Mouse (Mus musculus) right cerebral cortex, postnatal 4 days (tissue): ENCODE measurements around the gene Lbhd1.
"Not testable (repeated sequence)": the region's sequence is repeated elsewhere in the genome, so short reads cannot be mapped to it uniquely, and the experiment has no call there.

Experiments
- DNase-seq: peaks from one replicate; pipeline ENCODE4 v3.0.0-alpha.2; 2022

Lbhd1 gene

DNA sequence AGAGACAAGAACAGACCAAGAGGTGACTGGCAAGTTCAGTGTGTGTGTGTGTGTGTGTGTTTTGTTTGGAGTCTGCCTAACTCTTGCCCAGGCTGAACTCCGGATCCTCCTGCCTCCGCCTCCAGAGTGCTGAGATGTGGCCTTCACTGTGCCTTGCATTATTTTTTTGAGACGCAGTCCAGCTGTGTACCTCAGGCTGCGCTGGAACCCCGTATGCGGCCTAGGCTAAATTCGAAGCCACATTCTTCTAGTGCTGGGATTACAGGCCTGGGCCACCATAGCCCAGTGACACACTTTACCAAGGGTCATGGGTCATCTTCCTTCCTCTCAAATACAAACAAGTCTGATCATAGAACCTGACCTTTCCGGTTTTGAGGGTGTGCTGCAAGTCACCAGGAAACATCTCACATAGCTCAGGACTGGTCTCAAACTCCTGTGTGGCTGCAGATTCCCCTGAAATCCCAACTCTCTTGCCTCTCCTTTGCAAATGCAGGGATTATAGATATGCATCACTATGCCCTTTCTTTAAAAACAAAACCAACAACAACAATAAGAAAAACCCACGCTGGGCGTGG is 11.2 kb upstream of the Lbhd1 start:
- no peak for DNase-seq

DNA sequence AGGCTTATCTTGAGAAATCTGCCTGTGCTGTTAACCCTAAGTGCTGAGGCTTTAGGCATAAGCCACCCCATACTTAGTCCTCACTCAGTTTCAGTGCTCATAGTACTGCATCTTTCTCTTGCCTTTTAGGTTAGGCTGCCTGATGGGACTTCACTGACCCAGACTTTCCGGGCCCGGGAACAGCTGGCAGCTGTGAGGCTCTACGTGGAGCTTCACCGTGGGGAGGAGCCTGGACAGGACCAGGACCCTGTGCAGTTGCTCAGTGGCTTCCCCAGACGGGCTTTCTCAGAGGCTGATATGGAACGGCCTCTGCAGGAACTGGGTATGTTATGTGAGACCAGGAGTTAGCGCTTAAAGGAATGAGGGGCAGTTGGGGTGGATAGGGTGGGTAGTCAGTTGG is 8.5 kb upstream of the Lbhd1 start:
- no peak for DNase-seq

DNA sequence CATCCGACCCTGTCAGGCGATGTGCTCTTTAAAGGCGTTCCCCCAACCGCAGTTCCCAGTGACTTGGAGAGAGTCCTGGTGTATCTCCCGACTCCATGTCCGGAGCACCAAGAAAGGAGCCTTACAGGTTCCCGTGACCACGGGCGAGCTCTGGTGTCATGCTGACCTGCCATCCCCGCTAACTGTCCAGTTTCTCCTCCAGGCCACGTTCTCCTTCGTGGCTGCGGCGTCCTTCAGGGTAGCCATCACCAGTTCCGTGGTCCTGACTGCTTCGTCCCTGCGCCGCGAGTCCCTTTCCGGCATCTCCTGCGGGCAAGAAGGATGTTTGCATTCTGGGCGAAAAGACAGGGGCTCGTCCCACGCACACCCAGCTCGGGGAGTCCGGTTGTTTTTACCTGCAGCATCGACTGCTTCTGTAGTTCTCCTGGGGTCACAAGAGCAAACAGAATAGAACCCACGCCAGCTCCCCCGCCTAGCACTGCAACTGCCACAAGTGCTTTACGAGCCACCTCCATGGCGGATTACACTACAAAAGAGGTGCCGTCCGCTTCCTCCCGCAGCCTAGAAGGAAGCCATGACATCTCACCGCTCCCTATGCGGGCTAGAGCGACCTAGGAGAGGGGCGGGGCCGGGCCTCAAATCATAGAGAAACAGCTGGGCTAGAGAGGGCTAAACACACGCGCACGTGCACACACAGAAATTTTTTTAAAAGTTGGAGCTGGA is 3.1 kb upstream of the Lbhd1 start, which contains the start of gene Uqcc3:
TSS of gene Uqcc3 (minus strand) at position 613 of the 723 bp plus-strand sequence.
- peak; percentile 81 for DNase-seq

DNA sequence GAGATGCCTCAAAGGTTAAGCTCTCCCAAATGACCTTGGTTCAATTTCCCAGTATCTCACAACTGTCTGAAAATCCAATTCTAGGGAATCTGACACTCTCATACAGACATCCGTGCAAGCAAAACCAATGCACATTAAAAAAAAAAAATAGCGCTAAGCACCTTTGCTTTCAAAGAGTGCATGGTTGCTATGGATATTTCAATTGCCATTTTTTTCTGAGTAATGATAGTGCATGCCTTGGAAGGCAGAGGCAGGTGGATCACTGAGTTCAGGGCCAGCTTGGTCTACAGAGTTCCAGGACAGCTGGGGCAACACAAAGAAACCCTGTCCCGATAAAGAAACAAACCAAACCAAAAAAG is 2.5 kb upstream of the Lbhd1 start:
- DNase-seq, result no peak

DNA sequence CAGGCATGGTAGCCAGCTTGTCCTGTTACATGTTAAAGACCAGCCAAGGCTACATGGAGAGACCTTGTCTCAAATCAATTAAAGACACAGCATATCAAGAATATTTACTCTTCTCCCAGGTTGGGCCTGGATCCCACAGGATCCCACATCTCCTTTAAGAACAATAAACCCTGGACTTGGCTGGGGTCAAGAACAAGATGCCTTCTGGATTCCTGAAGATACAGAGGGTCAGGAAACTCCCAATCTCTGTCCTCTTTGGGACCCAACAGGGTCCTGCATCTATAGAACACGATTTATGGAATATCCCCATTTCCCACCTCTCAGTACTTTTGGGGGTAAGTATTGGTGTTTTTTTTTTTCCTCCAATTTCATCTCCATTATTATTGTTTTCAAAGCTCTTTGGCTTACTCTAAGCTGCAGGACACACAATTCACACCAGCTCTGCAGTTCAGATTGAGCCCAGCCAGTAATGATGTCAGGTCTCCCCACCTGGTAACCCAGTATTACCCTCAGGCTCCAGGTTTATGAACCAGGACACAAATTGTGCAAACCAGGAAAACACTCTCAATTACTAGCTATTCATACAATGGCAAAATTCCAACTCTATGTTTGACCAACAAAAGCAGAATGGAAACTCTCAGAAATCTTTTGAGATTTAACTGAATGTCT is 3.5 kb downstream of the Lbhd1 start:
- no peak for DNase-seq

DNA sequence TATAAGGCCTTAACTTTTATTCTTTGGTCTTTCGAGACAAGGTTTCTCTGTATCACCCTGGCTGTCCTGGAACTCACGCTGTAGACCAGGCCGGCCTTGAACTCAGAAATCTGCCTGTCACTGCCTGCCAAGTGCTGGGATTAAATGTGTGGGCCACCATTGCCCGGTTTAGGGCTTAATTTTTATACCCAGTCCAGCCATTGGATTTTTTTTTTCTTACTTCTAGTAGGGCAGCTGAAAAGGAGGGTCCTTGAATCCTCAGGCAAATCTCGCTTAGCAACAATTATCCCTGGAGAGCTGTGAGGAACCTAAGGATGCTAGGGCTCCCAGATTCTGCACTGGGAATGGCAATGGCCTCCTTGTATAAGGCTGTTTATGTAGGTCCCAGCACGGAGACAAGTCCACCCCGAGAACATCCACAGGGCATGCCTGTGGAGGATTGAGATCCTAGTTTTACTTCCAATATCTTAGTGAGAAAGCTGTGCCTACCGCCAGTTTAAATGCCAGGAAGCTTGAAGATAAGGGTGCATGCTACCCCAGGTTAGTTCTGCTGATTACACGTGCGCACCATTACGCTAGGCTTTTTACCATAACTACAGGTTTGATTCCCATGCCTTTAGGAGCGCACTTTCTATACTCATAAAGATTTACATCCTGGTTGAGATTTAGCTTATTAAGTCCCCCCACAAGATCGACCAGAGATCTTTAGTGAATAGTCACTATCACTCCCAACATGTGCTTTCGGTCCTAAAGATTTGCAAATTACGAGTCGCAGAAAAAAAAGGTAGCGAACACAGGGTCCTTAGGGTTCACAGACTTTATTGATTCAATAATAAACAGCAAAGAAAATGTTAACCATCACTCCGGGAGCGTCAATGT is 4.3 kb downstream of the Lbhd1 start:
- DNase-seq, result no peak

DNA sequence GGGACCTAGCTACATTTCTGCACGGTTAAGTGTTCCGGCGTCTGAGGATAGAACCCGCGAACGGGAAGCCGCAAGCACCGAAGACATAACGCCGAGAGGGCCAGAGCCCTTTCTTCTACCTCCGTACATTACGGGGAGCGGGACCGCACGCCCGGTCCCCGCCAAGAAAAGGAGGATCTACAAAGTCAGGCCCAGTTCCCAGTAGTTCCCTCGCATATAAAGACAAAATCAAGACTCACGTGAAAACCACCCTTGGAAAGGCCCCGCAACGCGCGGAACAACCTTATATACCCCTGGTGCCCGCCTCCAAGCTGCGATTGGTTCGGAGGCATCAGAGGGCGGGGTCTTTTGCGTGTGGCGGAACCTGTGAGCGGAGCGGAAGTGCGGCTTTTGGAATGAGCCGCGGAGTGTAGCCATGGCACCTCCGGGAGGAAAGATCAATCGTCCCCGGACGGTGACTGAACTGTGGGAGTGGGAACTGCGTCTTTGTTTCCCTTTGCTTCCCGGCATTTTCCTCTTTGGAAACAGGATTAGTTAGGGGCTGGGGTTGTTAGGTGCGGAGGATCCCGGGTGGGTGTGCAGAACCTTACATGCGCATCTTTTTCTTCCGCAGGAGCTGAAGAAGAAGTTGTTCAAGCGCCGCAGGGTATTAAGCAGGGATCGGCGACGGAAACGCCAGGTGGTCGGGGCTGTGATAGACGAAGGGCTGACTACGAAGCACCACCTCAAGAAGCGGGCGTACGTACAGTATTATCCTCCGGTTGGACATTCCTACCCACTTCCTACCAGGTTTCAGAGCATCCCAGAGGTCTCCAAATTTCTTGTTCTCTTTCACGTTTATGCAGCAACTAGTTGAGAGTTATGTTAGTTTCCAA is 5.2 kb downstream of the Lbhd1 start, which contains the start of the genes 1810009A15Rik and Gm49416:
TSS of gene 1810009A15Rik (plus strand) at position 343 of the 875 bp plus-strand sequence.
TSS of gene Gm49416 (plus strand) at position 416 of the 875 bp plus-strand sequence.
- peak; percentile 93 for DNase-seq

DNA sequence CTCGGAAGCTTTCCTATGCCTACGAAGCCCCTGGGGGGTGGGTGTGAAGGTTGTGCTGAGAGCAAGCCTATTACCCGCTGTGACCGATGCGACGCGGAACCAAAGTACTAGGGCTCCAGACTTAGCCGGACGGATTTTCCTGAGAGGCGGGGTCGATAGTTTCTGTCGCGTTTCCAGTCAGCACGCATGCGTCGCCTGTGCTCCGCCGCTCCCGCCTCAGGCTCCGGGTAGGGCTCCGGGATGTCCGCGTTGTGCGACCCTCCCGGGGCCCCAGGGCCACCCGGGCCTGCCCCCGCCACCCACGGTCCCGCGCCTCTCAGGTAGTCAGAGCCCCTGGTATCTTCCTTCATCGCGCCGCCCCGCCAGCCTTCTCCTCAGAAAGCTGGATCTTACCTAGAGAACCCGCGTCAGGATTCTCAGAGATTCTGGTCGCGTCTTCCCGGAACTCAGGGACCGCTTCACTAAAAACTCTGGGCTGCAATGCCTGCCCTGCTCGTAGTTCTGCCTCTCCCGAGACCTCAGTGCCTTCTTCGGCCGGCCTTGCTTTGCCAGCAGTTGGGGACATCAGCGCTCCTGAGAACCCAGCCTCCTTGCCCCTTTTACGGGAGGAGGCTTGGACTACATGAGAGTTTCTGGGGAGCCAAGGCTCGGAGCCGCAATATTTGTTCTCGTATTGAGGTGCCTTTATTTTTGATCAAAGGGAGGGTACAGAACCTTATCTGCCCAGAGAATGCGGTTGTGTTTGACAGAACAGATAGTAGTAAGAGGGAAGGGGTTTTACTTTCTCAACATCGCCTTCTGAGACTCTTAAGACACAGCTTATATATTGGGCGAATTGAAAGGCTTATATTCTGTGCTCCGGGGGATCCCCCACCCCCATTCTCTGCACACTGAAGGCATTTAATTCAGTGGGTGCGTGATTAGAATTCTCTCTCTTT is 9.6 kb downstream of the Lbhd1 start, which contains the start of gene Ints5:
TSS of gene Ints5 (plus strand) at position 177 of the 938 bp plus-strand sequence.
- peak; percentile 82 for DNase-seq

DNA sequence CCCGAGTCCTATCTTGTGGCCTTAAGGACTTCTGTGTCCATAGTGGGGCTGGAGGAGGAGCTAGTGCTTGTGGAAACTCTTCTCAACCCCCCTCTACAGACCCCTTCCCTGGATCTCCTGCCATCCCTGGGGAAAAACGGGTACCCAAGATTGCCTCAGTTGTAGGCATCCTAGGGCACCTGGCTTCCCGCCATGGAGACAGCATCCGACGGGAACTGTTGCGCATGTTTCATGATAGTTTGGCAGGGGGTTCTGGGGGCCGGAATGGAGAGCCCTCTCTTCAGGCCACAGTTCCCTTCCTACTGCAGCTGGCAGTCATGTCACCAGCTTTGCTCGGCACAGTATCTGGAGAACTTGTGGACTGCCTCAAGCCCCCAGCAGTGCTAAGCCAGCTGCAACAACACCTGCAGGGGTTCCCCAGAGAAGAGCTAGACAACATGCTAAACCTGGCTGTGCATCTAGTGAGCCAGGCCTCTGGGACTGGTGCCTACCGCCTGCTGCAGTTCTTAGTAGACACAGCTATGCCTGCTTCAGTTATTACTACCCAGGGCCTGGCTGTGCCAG is 11.9 kb downstream of the Lbhd1 start:
- DNase-seq, result no peak

DNA sequence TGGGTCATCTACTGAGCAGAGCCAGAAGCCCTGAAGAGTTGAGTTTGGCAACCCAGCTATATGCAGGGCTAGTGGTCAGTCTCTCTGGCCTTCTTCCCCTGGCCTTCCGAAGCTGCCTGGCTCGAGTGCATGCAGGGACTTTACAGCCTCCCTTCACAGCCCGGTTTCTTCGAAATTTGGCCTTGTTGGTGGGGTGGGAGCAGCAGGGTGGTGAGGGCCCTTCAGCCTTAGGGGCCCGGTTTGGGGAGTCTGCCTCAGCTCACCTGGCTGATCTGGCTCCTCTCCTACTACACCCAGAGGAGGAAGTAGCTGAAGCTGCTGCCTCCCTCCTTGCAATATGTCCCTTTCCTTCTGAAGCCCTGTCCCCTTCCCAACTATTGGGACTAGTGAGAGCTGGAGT is 12.7 kb downstream of the Lbhd1 start:
- DNase-seq, result not testable (repeated sequence)

DNA sequence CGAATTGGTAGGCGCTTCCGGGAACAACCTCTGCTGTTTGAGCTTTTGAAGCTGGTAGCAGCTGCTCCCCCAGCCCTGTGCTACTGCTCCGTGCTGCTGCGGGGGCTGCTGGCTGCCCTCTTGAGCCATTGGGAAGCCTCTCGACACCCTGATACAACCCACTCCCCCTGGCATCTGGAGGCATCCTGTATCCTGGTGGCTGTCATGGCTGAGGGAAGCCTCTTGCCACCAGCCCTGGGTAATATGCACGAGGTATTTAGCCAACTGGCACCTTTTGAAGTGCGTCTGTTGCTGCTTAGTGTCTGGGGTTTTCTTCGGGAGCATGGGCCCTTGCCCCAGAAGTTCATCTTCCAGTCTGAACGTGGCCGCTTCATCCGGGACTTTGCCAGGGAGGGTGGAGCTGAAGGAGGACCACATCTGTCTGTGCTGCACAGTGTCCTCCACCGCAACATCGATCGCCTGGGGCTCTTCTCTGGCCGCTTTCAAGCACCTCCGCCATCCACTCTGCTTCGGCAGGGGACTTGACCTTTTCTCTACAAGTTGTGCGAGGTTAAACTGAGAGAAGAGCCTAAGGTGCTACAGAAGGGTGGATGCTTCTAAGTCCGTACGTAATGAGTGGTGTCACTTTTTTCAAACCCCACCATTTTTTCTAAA is 13.8 kb downstream of the Lbhd1 start:
- peak; percentile 44 for DNase-seq

DNA sequence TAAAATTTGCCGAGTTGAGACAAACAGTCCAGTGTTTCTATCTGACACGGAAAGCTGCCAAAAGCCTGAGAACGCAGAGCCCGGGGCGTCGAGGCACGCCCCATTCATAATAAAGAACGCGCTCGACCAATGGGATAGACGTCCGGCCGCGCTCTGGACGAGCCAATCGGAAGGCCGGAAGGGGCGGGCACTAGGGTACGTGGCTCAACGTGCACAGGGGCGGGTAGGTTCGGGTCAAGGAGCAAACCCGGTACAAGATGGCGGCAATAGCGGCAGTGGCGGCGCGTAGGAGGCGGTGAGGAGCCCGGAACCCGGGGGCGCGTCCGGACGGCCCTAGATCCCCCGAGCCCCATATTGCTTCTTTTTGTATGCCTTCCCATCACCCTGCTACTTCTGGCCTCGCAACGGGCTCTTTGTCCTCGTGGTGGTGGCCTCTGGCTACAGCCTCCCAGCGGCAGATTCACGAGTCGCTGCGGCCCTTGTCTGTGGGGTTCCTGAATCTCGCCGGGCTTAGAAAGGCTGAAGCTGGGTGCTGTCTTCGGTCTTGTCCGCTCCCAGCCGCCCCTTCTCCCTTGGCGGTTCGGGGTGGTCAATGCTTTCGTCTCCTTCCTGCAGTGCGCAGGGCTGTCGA is 14.4 kb downstream of the Lbhd1 start, which contains the start of gene Ganab:
TSS of gene Ganab (plus strand) at position 207 of the 631 bp plus-strand sequence.
- peak; percentile 92 for DNase-seq

DNA sequence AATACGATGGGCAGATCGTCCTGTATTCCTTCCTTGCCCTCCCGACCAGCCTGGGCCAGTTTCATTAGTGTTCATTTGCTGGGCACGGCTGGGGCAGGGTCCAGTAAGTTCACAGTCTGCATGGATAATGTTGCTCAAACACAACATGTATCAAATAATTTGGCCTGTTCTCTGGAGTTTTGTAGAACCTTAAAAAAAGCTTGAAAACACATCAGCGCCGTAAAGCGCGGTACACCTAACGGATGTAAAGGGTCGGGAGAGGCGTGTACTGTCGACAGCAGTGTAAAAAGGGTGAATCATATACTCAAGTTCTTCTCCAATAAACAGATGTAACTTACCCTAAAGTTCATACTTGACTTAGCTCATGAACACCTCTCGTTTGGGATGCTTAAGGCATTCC is 15.0 kb downstream of the Lbhd1 start:
- DNase-seq, result no peak

DNA sequence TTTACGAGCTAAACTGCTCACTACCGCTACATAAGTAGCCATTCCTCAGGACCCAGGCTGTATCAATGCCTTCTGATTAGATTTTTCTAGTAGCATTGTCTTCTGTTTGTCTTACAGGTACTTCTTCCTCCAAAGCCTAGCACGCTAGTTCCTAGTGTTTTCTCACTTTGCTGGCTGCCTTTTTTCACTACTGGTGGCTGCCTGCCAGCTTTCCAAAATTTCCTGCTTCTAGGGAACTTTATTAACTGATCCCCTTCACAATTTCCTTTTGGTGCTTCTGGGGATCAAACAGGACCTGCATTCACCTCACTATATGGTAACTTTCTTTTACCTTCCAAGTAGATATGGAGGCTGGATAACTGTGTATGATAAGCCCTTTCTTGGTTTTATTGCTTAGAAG is 15.5 kb downstream of the Lbhd1 start:
- DNase-seq, result no peak

DNA sequence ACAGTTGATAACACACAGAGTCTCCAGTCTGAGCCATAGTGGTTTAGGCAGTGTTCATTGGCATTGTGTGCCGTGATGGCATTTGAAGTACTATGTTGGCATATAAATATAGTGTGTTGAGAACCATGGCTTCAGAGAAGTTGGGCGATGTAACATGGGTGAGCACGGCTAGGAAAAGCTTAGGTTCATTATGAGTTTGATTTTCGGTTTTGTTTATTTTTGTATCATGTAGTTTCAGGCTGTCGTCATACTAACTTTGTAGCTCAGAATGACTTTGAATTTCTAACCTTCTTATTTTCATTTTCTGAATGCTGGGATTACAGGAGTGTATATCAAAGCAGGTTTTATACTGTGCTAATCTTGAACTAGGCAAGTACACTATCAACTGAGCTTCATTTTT is 19.9 kb downstream of the Lbhd1 start:
- no peak for DNase-seq

DNA sequence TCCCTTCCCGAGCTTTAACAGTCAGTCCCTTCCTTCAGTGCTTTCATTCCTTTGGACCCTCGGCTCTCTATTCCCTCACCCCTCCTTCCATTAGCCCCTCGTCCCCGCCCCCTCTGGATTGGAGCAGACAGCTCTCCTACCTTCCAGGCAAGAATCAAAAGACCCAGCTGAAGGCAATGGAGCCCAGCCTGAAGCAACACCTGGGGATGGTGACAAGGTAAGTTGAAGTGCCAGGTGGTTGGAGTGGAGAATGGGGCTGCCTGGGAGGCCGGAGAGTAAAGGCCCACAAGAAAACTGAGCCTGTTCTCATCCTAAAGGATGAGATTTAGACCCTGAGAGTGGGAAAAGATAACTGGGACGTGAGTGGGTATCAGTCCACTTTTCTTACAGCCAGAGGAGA is 25.0 kb downstream of the Lbhd1 start:
- no peak for DNase-seq

DNA sequence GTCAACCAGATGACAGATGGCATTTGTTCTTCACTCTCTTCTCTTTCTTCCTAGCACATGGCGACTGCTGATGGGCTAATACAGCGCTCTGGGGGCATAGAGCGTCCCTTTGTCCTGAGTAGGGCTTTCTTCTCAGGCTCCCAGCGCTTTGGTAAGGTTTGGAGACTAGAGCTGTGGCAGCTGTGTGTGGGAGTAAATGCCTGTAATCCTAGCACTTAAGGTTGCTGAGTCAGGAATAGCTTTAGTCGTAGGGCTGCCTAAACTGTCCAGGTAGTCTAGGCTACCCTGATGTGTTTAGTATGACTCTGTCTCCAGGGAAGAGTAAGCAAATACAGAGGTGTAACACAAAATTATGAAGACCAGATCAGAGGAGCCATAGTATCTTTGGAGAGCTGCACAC is 28.3 kb downstream of the Lbhd1 start:
- no peak for DNase-seq

DNA sequence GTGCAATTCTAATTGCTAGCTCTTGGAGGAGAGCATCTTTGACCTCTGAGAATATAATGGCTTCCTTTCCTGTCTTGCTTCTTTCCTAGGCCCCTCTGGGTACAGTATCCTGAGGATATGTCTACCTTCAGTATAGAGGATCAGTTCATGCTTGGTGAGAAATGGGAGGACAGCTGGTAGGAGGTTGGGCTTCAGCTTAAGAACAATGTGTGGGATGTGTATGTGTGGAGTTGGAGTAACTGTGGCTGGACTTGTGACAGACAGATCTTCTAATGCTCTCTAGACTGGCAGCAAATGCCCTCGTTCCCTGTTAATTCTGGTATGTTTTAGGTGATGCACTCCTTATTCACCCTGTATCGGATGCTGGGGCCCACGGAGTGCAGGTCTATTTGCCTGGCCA is 30.7 kb downstream of the Lbhd1 start:
- DNase-seq, result no peak

DNA sequence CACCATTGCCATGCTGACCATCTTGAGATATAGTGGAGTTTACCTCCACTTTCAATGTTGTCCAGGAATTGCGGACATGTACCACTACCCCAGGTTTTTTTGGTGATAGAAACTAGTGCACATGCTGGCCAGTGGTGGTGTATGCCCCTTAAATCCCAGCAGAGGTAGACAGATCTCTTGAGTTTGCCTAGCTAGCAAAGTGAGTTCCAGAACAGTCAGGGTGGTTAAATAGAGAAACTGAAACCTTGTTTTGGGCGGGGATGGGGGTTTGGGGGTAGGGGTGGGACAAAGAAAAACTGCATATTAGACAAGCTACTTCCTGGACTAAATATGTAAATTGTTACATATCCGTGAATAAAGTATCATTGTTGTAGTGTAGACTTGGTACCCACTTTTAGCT is 35.5 kb downstream of the Lbhd1 start:
- no peak for DNase-seq
